Mouse (Mus musculus) hindbrain, embryonic 14.5 days (tissue): ENCODE results near the gene Ttpal. TPM values are rescaled to one million over a fixed set of nuclear protein-coding genes. Genes with fewer than 3 reads are reported as not detected.
"Not testable (repeated sequence)": the region's sequence is repeated elsewhere in the genome, so short reads cannot be mapped to it uniquely, and the experiment has no call there.

ENCODE experiments used
- ATAC-seq: fragments of 200-750 bp; cut with Nextera tagmentation; 2 replicates; pipeline ENCODE4 v1.8.0; 2017; ENCODE audit warnings: moderate number of reproducible peaks, mild to moderate bottlenecking, moderate TSS enrichment, moderate library complexity; ENCODE audit not compliant: low FRiP score
- DNase-seq: peaks from one replicate; pipeline ENCODE4 v3.0.0-alpha.2; 2015; ENCODE audit warnings: low spot score
- H3K27ac ChIP-seq: fragments of 300-500 bp; sonication (generic); 2 replicates; pipeline ENCODE4 v1.5.1; 2014; ENCODE audit warnings: mild to moderate bottlenecking, moderate library complexity
- H3K27me3 ChIP-seq: fragments of 300-500 bp; sonication (generic); 2 replicates; pipeline ENCODE4 v1.6.1; 2014; ENCODE audit warnings: mild to moderate bottlenecking, low read length, mixed read lengths; ENCODE audit not compliant: control insufficient read depth, insufficient read depth
- H3K36me3 ChIP-seq: fragments of 300-500 bp; sonication (generic); replicated peaks from 2 replicates; pipeline ENCODE4 v1.6.1; 2014; ENCODE audit not compliant: control insufficient read depth, insufficient read depth
- H3K4me1 ChIP-seq: fragments of 300-500 bp; sonication (generic); replicated peaks from 2 replicates; pipeline ENCODE4 v1.6.1; 2014; ENCODE audit warnings: antibody characterized with exemption, low read length, mixed read lengths; ENCODE audit not compliant: control insufficient read depth, insufficient read depth
- H3K4me2 ChIP-seq: fragments of 300-500 bp; sonication (generic); replicated peaks from 2 replicates; pipeline ENCODE4 v1.6.1; 2014; ENCODE audit warnings: mild to moderate bottlenecking, moderate library complexity
- H3K4me3 ChIP-seq: fragments of 300-500 bp; sonication (generic); replicated peaks from 2 replicates; pipeline ENCODE4 v1.5.1; 2014; ENCODE audit warnings: mild to moderate bottlenecking, low read length
- H3K9ac ChIP-seq: fragments of 300-500 bp; sonication (generic); 2 replicates; pipeline ENCODE4 v1.6.1; 2014
- H3K9me3 ChIP-seq: fragments of 300-500 bp; sonication (generic); 2 replicates; pipeline ENCODE4 v1.6.1; 2016; ENCODE audit warnings: low read length; ENCODE audit not compliant: control insufficient read depth
- WGBS: fragments of 180-500 bp; shearing (Covaris S2); extraction: QIAGEN DNeasy Blood & Tissue Kit; methylation state at CpG from one replicate; pipeline ENCODE4 v1.1.7; 2014; 5-methylcytosine and 5-hydroxymethylcytosine counted together
- polyA plus RNA-seq: library from polyadenylated mRNA; unstranded; fragments of >200 nt; fragmentation: Nextera tagmentation; extraction: Ambion mirVana; gene quantifications from 2 replicates; pipeline ENCODE4 v1.2.1, GENCODE M21; 2014

Gene Ttpal
- polyA plus RNA-seq, 1 experiment from 2014 or later: 53.5 TPM

DNA sequence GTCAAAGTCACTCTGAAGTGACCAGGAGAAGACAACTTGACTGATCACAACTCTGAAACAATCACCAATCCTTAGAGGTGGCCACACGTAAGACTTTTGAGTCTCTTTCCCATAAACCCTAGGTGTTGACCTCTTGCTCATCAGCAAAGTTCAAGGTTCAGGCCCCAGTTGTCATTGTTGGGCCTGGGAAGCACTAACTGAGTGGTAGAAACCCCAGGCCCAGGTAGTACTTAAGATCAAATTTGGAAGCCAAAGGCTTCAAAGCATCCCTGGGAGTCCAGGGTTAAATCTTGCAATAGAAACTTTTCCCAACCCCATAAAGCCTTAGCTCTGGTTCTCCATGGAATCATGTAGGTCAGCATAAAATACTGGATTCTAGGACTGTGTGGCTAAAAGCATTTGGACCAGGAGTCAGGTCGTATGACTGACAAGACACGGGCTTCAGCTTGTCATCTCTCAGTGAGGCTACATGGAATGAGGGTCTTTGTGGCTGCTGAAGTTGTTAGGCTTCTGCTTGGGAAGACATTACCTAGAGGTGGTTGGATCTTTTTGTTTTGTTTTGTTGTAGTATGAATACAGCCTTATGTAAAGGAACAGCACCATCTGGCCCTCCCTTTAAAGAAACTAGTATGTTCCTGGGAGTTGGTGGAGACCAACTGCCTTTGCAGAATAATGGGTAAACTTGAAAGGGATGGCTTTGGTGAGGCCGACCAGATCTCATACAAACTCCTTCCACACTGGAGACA lies 14.0 kb downstream of the Ttpal start:
- Histone ChIP-seq H3K4me1 (no peaks in the 10 kb centered on the region), H3K4me3 (no peak overlapping the region), H3K27ac (no peak overlapping the region), H3K9ac (no peak overlapping the region), H3K36me3 (peaks cover 98% of the 10 kb centered on the region), H3K27me3 (no peaks in the 10 kb centered on the region), H3K4me2 (no peak overlapping the region), H3K9me3 (no peaks in the 10 kb centered on the region)
- no peak for ATAC-seq
- WGBS: 91% methylated on average over 4 of the region's 4 CpGs
- no peak for DNase-seq

DNA sequence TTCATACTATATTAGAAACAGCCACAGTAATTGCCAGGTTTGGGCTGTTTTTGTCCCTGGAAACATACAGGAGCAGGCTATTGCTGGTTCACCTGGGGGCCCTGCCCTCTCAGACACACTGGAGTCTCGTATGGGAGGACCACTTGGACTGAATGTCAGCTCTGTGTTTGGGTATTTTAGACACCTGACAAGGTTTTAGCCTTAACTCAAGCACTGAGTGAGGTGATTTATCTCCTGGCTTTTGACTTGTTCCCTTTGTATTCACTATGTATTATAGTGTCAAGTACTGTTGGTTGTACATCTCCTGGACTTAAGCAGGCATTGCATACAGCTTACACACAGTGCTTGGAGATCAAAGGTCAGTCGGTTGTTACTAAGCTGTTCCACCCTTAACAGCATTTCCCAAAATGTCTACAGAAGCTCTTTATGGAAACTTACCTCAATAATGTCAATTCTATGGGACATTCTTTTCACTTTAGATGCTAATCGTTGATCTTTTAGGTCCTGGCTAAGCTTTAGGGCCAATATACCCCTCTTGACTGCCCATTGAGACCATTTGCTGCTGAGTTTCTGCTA lies 14.6 kb downstream of the Ttpal start:
- WGBS: 76% methylated on average over 3 of the region's 3 CpGs
- ATAC-seq: no peak
- no peak overlapping the region for H3K9ac ChIP-seq
- H3K4me1 ChIP-seq: no peaks in the 10 kb centered on the region
- no peak for DNase-seq
- H3K27me3 ChIP-seq: no peaks in the 10 kb centered on the region
- no peaks in the 10 kb centered on the region for H3K9me3 ChIP-seq
- H3K36me3 ChIP-seq: peaks cover 96% of the 10 kb centered on the region
- H3K4me2 ChIP-seq: no peak overlapping the region
- H3K4me3 ChIP-seq: no peak overlapping the region
- no peak overlapping the region for H3K27ac ChIP-seq

DNA sequence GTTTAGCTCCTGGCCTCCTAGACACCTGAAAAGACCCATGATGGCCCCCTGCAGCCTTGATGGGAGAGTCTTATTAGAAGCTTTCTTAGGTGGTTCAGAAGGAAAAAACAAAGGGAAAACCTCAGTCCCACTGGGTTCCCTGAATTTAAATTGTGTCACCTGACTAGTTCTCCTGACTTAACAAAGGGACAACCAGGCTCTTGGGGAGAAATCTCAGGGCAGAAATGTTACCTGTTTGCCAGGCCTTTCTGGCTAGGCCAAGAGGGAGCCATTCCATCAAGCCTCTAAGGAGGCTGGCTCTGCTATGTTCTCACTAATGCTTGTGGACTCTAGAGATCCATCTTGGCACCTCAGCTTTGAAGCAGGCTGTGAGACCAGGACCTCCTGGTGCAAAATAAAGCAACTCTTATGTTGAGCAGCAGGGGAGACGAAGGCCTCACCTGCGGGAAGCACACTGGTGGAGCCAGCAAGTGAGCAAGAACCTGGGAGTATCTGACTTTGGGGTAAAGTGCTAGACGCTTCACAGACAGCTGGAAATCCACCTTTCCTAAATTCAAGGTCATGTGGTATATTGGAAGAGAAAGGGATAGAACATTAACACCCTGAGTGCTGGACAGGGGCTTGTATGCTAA lies 15.2 kb downstream of the Ttpal start:
- Histone ChIP-seq H3K4me1 (no peaks in the 10 kb centered on the region), H3K9me3 (no peaks in the 10 kb centered on the region), H3K27ac (no peak overlapping the region), H3K27me3 (no peaks in the 10 kb centered on the region), H3K9ac (no peak overlapping the region), H3K36me3 (peaks cover 96% of the 10 kb centered on the region), H3K4me2 (no peak overlapping the region), H3K4me3 (no peak overlapping the region)
- 83% methylated on average over 3 of the region's 3 CpGs for WGBS
- DNase-seq: no peak
- ATAC-seq: no peak

DNA sequence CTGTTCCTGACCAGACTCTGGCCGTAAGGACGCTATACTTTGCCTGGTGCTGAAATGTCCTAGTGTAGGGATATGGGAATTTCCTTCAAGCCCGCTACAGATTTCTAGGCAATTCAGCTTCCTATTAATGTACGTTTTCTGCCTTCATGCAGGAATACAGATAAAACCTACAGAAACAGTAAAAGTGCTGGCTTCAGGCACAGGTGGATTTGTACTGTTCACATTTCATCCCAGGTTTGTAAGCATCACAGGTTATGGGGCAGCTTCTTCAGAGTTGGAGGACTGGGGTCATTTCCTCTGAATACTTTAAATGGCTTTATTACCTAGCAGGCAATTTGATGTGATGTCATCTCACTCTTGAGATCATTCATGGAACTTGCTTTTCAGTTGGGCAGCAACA lies 15.8 kb downstream of the Ttpal start:
- DNase-seq (no peak), ATAC-seq (no peak)
- Histone ChIP-seq H3K36me3 (peaks cover 96% of the 10 kb centered on the region), H3K9me3 (no peaks in the 10 kb centered on the region), H3K4me3 (no peak overlapping the region), H3K27ac (no peak overlapping the region), H3K27me3 (no peaks in the 10 kb centered on the region), H3K9ac (no peak overlapping the region), H3K4me1 (no peaks in the 10 kb centered on the region), H3K4me2 (no peak overlapping the region)
- 93% methylated on average over 4 of the region's 4 CpGs for WGBS

DNA sequence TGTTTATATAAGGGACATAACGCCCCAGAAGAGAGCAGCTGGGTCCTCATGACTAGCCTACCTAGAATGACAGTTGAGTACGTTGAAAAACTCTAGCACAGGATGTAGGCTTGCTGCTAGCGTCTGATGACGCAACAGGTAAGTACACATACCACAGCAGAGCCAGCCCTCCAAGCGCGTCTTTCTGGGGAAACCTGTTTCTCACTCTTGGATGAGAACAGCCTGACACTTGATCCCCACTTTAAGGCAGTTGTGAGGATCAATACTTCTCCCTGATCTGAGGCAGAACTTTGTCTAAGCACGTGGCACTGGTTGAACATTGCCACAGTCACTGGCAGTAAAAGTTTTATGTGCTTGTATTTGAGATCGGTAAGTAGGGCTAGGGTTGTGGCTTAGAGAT lies 18.3 kb downstream of the Ttpal start:
- peaks cover 97% of the 10 kb centered on the region for H3K36me3 ChIP-seq

DNA sequence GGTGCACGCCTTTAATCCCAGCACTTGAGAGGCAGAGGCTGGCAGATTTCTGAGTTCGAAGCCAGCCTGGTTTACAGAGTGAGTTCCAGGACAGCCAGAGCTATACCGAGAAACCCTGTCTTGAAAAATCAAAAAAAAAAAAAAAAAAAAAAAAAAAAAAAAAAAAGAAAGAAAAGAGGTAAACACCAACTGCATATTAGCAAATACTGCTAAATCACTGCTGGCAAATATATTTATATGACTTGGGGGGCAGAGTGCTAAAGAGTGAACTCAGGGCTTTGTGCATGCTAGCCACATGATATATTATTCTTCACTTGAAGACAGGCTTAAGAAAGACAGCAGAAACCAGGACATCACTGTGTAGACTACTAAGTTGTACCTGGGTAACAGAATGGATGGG lies 19.3 kb downstream of the Ttpal start:
- not testable (repeated sequence) for H3K9ac ChIP-seq, H3K4me2 ChIP-seq, ATAC-seq, H3K4me3 ChIP-seq, DNase-seq, H3K27me3 ChIP-seq, H3K27ac ChIP-seq, H3K4me1 ChIP-seq, H3K9me3 ChIP-seq
- peaks cover 97% of the 10 kb centered on the region for H3K36me3 ChIP-seq
- WGBS: 95% methylated on average over 3 of the region's 3 CpGs

More for the DNA sequence above, 18.3 kb downstream of the Ttpal start:
- DNase-seq: no peak
- Histone ChIP-seq H3K27ac (no peak overlapping the region), H3K9me3 (no peaks in the 10 kb centered on the region), H3K27me3 (no peaks in the 10 kb centered on the region), H3K4me2 (no peak overlapping the region), H3K9ac (no peak overlapping the region), H3K4me1 (no peaks in the 10 kb centered on the region), H3K4me3 (no peak overlapping the region)
- ATAC-seq: no peak
- WGBS: 96% methylated on average over 8 of the region's 8 CpGs

DNA sequence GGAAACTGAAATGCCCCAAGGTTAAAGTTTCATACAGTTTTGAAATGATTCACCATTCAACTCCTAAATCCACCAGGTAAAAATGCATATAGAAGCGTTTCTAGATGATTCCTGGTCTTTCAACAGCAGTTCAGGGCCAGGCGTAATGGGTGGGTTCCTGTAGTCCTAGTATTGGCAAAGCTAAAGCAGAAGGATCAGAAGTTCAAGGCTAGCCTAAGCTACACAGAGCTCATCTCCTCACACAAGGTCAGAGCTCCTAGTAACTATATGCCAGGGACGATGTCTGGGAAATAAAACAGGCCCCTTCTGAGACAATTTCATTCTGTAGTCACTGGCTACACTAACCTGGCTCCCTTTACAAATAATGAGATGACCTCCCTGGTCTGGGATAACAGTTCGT lies 29.1 kb downstream of the Ttpal start:
- Histone ChIP-seq H3K9ac (no peak overlapping the region), H3K36me3 (peaks cover 85% of the 10 kb centered on the region), H3K4me2 (no peak overlapping the region), H3K27ac (no peak overlapping the region), H3K9me3 (no peaks in the 10 kb centered on the region), H3K27me3 (no peaks in the 10 kb centered on the region), H3K4me3 (no peak overlapping the region), H3K4me1 (no peaks in the 10 kb centered on the region)
- no peak for DNase-seq
- 96% methylated on average over 4 of the region's 4 CpGs for WGBS
- ATAC-seq: no peak

DNA sequence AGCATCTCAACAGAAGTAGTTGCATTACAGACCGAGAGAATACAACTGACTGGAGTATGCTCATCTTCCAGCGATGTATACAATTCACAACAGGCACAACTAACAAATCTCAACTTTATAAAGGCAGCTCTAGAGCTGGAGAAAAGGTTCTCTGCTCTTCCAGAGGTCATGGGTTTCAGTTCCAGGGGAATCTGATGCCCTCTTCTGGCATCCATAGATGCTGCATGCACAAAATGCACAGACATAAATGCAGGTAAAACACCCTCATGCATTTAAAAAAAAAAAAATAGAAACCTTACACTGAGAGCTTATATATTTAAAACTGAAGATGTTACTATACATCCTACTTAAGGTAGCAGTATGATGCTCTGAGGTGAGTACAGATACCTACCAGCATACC lies 29.6 kb downstream of the Ttpal start:
- DNase-seq (no peak), ATAC-seq (no peak)
- Histone ChIP-seq H3K4me2 (no peak overlapping the region), H3K36me3 (peaks cover 85% of the 10 kb centered on the region), H3K27ac (no peak overlapping the region), H3K27me3 (no peaks in the 10 kb centered on the region), H3K4me1 (no peaks in the 10 kb centered on the region), H3K9me3 (no peaks in the 10 kb centered on the region), H3K9ac (no peak overlapping the region), H3K4me3 (no peak overlapping the region)
- 97% methylated on average over 2 of the region's 2 CpGs for WGBS

DNA sequence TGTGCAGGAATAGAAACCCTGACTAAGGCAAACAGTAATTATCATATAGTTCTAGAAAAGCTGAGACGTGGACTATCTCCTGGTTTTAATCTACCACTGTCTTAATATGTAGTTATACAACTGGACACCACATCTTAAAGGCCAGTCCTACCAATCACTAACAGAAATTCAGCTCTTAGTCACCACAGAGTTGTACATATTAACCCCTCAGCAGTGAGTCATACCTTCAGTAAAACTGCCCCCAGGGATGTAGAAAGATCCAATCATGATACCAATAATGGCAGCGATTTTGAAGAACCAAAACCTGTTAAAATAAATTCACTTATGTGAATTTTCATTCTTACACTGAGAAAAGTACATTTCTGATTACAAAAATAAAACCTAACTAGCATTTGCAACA lies 32.1 kb downstream of the Ttpal start:
- Histone ChIP-seq H3K9ac (no peak overlapping the region), H3K36me3 (peaks cover 78% of the 10 kb centered on the region), H3K4me1 (peaks cover 2% of the 10 kb centered on the region), H3K4me3 (no peak overlapping the region), H3K27me3 (no peaks in the 10 kb centered on the region), H3K4me2 (no peak overlapping the region), H3K9me3 (no peaks in the 10 kb centered on the region), H3K27ac (no peak overlapping the region)
- no peak for ATAC-seq
- DNase-seq: no peak
- WGBS: 94% methylated on average over 2 of the region's 2 CpGs
